Mouse (Mus musculus) left cerebral cortex, adult 18-20 months (tissue): ENCODE measurements around the gene Dhh. TPM values are rescaled to one million over a fixed set of nuclear protein-coding genes. Genes with fewer than 3 reads are reported as not detected.
"Not testable (repeated sequence)": the region's sequence is repeated elsewhere in the genome, so short reads cannot be mapped to it uniquely, and the experiment has no call there.

Source experiments
- DNase-seq, 2 experiments: peaks; one replicate each; pipeline ENCODE4 v3.0.0; 2021 to 2022; ENCODE audit warnings: low spot score in 2 of 2, mixed read lengths in 1 of 2
- long read RNA-seq, 2 experiments: library from polyadenylated mRNA; stranded (forward); transcript quantifications; one replicate each; pipeline ENCODE4 v2.0.0; 2021
- total RNA-seq, 2 experiments: library from RNA; stranded (reverse); gene quantifications; 2 replicates each; pipeline ENCODE4 v1.2.3; 2021

Gene Dhh
- total RNA-seq: under 1 TPM; 0.21 to 0.26 TPM
- long read RNA-seq, experiment 1, partial matches to known transcripts: 0 of 1 reads
- long read RNA-seq, experiment 1, other reads (novel, unspliced or antisense): 1 of 1 reads
- long read RNA-seq, experiment 2: 0 reads

DNA sequence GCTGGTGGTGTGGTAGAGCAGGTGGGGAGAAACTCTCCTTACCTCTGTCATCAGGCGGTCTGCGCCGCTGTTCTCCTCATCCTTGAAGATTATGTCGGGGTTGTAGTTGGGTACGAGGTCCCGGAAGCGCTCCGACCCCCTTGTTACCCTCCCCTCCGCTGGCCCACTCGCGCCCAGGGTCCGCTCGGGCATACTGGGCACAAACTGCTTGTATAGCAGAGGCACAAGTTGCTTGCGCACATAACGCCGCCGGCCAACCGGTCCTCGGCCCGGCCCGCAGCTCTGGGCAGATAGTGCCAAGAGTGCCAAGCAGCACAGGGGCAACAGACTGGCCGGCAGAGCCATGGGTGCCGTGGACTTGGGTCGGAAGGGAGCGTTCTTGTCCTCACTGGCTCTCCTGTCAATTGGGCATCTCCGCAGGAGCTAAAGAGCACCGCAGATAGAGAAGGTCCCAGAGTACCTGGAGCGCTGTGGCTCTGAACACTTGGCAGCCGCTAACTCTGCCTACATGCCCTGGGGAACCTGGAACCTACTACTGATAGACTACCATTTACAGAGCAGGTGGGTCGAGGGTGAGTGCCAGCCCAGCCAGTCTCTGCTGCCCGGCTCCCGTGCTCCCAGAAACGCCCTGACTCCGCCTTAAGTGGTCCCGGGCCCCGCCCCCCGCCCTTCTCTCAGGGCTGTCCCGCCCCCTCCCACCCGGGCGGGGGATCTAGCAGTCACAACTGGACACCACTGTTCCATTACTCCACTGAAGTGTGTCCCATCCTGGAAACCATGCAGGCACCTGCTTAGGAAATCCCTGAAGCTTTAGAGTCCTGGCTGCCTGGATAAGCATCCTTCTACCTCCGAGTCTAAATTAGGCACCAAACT is at the start of gene Dhh:
TSS of gene Dhh (minus strand) at position 613 of the 873 bp plus-strand sequence.
- DNase-seq: no peak

DNA sequence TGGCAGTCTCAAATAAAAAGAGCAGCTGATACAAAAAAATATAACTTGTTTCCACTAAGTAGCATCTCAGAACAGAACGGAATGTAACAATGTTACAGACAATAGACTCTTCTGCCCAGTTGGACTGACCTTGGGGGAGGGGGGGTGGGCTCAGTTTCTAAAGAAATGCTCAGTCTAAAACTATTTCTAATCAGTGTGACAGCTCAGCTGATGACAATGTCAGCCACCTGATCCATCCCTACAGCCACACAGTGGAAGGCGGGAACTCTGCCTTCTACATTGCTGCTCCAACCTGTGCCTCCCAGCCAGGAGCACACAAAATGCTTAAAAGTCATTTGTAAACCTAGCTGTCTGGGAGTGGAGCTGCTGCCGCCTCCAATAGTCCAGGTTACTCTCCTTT is 49.5 kb upstream of the Dhh start:
- DNase-seq: no peak

DNA sequence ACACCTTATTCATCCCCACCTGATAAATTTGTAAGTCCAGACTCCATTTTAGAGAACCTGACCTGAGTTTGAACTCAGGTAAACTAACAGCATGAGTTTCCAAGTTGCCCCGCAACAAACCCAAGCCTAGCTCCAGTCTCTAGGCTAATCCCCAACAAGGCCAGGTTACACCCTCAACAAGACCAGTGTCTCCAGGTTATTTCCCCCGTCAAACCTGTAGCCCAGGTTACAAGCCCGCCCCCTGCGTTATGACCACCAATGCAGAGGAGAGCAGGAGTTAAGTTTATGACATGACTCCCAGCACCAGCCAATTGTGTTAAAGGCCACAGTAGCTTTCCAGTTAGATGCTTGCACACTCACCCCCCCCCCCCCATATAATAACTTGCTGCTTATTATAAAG is 44.8 kb upstream of the Dhh start:
- DNase-seq: no peak

DNA sequence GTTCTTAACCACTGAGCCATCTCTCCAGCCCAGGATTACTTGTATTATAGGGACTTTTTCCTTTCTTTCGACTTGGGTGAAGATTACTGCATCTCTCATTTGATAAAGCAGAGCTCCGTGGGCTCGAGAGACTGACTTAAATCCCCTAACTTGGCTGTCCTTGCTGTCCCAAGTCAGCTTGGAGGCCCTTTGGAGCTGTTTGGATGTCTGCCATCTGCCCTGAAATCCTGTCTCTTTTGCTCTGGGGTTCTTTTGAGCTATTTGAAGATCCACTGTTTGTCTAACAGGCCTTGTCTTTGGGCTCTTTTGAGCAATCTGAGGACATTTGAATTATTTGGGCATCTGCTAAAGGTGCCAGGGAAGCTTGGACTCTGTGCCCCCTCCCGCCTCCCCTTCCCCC is 43.7 kb upstream of the Dhh start:
- DNase-seq: no peak

DNA sequence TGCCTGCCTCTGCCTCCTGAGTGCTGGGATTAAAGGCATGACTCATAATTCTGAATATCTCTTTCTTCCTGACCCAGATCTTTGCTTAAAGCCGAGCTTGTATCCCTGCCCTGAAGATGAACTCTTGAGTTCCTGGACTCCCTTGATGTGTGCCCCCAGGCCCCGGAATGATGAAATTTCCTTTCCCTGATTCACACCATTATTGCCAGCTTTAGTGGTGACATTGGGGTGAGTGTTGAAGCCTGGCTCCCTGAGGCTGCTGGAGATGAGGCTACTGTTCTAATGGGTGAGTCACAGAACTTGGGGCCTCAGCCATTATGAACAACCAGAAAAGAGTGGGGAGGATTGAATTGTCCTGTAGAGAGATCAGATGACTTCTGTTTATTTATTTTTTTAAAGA is 43.2 kb upstream of the Dhh start:
- DNase-seq: no peak

DNA sequence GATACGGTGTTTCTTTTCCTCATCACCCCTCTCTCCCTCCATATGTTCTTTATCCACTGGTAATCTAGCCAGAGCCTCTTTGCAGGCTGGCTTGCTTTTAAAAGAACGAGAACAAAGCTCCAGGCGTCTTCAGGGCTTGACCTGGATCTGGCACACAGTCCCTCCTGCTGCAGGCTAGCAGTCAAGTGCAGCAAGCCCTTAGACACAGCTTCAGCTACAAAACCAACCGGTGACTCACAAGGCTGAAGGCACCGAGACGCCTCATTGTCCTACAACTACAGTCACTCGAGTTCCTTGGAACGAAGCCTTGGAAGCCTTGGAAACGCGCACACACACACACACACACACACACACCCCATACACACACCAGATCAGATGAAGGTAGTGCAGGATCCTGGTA is 42.5 kb upstream of the Dhh start:
- DNase-seq: no peak

DNA sequence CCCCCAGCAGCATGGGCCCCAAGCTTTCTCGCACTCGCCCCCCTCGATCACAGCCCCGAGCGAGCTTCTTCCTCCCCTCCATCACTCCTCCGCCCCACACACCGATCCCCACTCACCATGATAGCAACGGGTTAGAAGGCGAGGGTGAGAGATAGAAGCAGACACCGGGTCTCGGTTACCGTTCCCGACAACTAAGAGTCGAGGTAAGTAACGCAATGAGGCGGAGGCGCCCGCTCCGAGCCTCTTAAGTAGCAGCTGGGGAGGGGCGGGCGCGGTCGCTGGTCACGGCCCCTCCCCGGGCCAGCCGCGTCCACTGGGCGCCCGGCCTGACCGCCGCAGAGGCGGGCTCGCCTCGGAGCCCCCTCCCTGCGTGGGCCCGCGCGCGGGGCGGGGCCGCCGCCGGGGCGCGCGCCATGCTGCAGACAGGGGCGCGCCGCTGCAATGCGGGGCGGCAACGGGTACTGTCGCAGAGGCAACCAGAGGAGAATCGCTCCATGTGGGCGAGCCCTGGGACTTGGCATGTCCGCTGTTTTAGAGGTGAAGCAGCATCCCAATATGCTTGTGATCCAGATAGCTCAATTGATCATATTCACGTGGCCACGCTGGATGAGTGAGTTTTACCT is 36.0 kb upstream of the Dhh start, which contains the start of gene Tuba1b:
TSS of gene Tuba1b (minus strand) at position 349 of the 623 bp plus-strand sequence.
- DNase-seq: peak; percentile 86 to 94

DNA sequence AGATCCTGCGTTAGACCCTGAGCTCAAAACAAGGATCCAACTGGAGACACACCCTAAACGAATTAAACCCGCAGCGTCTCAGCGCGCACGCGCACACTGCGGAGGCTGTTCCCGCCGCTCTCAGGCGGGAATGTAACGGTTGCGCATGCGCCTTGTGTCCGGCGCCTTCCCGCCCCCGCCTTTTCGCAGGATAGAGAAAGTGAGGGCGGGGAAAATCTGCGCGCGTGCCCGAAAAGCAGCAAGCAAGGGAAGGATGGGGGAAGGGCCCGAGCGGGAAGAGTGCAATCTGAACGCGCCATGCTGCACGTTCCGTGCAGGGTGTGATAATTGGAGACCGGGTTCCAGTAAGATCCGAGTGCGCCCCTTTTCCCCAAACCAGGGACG is 35.5 kb upstream of the Dhh start:
- DNase-seq: peak; percentile 97

DNA sequence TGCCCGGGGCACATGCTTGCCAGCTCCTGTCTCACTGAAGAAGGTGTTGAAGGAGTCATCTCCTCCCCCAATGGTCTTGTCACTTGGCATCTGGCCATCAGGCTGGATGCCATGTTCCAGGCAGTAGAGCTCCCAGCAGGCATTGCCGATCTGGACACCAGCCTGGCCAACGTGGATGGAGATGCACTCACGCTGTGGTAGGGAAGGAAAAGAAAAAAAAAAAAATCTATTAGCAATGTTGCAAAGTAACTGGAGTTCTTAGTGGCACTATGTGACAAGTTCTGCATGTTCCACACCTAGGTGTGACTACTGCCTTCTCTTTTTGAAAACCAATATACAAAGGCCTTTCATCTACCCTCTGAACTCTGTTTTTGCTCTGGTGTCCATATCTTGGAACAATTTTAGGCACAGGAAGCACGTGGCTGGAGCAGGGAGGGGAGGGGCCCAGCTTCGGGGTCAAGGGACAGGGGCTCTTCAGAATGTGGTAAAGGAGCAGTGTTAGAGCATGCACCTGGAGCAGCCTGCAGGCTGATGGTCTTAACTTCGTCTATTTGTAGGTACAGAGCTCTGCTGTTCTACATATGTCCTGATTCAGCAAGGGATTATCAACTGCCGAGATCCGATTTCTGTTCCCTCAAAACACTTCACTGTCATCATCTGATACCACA is 34.8 kb upstream of the Dhh start:
- DNase-seq: not testable (repeated sequence)

DNA sequence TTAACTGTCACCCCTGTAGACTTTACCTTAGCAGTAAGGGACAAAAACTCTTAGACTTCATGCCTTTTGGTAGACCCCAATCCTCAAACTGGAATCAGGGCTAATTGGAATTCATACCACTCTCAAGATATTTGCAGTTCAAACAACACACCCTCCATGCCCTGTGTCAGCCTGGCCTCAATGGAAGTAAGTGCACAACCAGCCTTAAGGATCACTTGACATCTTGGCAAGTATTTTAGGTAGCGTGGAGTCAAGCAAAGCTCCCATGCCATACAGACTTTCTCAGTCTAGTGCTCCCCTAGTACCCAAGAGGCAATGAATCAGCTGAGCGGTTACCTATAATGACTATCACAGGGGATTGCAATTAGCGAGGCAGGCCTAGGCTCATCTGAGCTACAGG is 32.7 kb upstream of the Dhh start:
- DNase-seq: no peak

DNA sequence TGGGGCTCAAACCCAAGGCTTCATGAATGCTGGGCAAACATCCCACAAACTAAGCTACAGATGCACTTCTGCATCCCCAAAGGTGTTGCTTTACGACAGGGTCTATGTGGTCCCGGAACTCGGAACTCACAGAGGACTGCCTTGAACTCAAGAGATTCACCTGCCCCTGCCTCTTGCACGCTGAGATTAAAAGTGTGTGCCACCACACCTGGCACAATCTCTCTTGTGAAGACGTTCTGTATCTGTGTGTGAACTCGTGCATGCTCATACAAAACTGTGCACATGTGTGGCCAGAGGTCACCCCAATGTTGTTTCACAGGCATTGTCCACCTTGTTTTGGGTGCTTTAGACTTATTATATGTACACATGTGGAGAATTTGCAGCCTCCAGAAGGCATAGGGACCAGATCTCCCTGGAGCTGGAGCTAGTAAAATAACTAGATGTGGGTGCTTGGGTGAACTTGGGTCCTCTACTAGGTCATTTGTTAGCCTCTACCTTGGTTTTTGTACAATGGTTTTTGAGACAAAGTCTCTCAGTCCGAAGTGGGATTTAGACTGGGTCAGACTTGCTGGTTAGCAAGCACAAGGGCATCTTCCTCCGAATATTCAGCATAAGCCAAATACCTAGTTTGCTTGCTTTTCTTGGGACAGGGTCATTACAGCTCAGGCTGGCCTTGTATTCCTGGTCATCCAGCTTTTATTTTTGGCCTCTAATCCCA is 31.8 kb upstream of the Dhh start:
- DNase-seq: no peak

DNA sequence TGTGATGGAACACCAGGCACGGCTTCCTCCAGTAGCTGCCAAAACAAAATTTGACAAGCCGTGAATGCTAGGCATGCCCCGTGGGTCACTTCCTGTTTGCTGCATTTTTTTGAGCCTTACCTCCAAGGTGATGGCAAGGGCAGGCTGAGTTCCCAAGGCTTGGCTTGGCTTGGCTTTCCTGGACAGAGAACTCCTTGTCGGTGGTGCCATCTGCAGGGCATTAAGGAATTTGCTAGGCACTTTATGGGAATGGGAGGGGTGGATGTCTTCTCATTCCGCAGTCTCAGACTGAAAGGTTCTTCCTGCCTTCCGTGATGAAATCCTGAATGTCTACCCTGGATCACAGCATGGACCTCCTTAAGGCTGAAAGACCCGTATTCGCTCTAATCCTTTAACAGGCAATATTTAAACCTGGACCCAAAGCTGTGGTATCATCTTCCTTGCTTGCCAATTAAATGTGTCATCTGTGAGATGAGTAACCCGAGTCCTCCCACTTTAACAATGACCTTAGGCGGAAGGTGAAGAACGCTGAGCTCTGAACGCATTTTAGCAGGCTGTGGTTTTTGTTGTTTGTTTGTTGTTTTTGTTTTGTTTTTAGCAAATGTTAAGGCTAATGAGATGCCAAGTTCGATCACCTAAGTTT is 30.4 kb upstream of the Dhh start:
- DNase-seq: peak; percentile 63 to 65

DNA sequence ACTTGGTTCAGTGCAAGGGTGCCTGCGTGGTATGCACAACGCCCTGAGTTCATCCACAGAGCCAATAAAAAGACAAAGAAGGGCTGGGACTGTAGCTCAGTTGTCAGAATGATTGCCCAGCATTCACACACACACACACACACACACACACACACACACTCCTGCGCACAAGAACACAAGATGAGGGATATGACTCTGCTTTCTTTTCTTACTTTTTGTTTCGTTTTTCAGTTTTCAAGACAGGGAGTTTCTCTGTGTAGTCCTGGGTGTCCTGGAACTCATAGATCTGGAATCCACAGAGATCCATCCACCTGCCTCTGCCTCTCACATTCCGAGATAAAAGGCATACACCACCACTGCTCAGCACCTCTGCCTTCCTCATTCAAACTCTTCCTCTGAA is 29.2 kb upstream of the Dhh start:
- DNase-seq: no peak

DNA sequence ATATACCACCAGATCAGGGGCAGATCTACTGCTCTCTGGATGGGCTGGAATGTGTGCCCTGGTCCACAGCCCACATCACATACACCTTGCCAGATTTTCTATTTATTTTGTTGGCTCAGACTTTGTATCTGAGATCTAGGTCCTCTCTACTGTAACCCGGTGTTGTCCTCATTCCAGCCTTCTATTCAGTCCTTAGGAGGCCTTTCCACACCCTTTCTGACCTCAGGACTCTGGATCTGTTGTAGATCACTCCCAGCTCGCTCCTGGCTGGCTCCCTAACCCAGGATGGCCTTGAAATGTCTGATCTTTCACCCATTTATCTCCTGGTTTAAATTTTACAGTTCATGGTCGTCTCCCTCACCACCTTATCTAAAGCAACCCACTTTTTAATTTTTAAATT is 26.3 kb upstream of the Dhh start:
- no peak for DNase-seq

DNA sequence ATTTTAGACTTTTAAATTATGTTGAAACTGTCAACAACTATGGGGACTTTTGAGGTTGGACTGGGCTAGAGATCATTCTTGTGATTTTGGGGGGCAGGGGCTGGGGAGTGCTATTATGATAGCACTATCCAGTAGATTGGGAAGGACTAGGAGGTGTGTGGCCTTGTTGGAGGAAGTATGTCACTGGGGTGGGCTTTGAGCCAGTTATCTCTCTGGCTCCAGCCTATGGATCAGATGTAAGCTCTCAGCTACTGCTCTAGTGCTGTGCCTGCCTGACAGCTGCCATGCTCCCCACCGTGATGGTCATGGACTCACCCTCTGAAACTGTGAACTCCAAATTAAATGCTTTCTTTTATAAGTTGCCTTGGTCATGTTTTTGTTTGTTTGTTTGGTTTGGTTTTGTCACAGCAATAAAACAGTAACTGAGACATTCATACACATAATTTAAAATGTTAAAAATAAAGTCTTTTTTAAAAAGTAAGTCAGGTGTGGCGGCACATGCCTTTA is 24.7 kb upstream of the Dhh start:
- no peak for DNase-seq

DNA sequence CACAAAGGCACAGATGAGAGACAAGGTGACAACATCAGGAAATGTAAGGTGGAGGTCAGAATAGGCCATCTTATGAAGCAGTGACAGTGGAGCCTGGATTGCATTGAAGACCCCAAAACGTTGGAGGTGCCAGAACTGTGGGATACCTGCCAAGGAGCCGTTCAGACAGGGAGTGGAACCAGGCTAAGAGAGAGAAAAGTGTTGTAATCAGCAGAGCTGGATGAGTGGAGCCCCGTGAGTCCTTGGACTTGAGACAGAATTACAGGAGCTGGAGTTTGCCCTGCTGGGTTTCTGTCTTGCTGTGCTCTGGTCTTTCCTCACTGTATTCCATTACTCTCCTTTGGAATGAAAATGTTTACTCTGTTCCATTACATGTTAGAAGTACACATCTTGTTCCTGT is 24.2 kb upstream of the Dhh start:
- DNase-seq: no peak

DNA sequence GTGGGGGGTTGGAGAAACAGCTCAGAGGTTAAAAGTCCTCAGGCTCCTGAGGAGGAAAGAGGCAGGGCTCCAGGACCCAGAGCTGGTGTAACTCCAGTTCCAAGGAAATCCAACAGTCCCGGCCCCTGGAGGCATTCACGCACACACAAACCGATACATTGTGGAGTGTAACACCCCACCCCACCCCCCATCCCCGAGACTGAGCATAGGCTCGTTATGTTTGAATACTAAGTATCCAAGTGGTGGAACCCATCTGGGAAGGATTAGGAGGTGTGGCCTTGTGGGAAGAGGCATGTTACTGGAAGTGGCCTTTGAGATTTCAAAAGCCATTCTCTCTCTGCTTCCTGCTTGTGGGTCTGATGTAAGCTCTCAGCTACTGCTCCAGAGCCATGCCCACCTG is 23.2 kb upstream of the Dhh start:
- no peak for DNase-seq

DNA sequence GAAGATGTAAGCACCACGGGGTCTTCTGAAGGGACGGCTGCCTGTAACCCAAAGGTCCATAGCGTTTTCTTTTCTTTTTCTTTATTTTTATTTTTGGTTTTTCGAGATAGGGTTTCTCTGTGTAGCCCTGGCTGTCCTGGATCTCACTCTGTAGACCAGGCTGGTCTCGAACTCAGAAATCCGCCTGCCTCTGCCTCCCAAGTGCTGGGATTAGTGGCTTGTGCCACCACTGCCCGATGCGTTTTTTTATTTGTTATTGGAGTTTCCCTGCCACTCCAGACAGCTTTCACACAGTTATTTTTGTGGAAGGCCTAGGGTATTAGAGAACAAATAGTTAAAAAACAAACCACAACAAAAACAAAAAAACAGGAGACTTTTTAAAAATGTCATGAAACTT is 20.2 kb upstream of the Dhh start:
- not testable (repeated sequence) for DNase-seq

DNA sequence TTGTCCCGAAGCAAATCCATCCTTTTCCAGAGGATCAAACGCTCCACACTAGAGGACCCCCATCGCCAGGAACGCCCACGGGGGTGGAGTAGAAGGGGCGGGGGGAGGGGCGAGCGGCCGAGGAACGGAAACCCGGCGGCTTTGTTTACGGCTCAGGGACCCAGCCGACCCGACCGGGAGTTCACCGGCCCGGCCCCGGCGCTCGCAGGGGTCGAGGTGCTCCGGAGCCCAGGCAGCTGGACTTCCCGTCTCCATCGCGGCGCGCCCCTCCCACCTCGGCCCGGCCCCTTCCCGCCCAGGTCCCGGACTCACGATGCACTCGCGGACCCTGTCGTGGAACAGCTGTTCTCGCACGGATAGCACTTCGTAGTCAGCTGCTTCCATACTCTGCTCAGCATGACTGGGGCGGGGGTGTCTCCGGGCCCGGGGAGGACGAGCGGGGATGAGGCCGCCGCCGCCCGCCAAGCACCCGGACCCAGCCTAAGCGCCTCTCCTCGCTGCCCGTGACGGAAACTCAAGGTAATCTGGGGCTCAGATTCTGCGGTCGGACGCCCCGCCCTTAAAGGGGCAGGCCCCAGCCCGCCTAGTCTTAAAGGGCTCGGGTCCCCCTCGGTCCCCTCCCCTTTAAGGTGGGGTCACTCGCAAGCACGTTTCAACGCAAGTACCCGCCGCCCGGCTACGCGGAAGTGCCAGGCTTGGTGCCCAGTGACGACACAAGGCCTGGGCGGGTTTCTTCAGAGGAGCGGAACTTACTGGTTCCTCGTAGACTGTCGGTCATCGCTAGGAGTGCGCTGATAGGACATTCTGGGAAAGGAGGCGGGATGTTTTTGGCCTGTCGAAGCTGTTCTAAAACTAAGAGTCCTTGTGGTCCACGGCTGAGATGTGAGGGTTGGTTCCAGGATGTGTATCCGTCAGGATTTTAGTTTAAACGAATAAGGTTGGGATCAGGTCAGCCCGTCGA is 19.5 kb upstream of the Dhh start, which contains the start of gene Lmbr1l:
TSS of gene Lmbr1l (minus strand) at position 694 of the 961 bp plus-strand sequence.
- peak; percentile 98 to 99 for DNase-seq
